Mouse (Mus musculus): ENCODE data around the gene Tasp1.

GRCm38 (mm10) chr2:139807887-139808286, 258.7 kb downstream of the Tasp1 start:
- no peak for TF ChIP-seq CTCF (IDR thresholded peaks at IDR 0.05; ENCODE audit: insufficient read depth, low read depth, low read length)
- TF ChIP-seq POLR2A (IDR thresholded peaks at IDR 0.05; ENCODE audit: insufficient read depth, low read depth, low read length): no peak

Measured in olfactory bulb, adult 2 months (tissue).